Mouse (Mus musculus) megakaryocyte, embryonic 14.5 days (primary cell): ENCODE measurements at regions not wholly inside any gene's neighbourhood (a gene's known extent, or its start where the extent isn't known, plus 50 kb on each side); places are given as distances from the start of the nearest gene placed in this dataset.

Experiments used
- FLI1 ChIP-seq: IDR thresholded peaks from 2 replicates; pipeline ENCODE4 v1.6.1; 2012; ENCODE audit warnings: low read length, inconsistent platforms, mixed read lengths
- GATA1 ChIP-seq: IDR thresholded peaks from 3 replicates; pipeline ENCODE4 v1.6.1; 2012; ENCODE audit warnings: mixed read lengths, low read length, inconsistent platforms, borderline replicate concordance

- TF ChIP-seq GATA1: no peak
- no peak for TF ChIP-seq FLI1
Observed at GRCm38 (mm10) chr5:26444331-26445200, 187.1 kb downstream of the Gm7361 start.
